8 mouse cellular contexts compared by ENCODE assay signal in genomic region chr7:110061752-110062273, GRCm38 (mm10). TPM values are rescaled to one million over a fixed set of nuclear protein-coding genes. Genes with fewer than 3 reads are reported as not detected.
DNase-seq lines count a peak whose midpoint lies in the region; ATAC-seq and TF ChIP-seq lines count a peak whose summit lies in the region.

No protein-coding gene starts in this region.

- H3K36me3 ChIP-seq in CH12.LX (replicated peaks in 1 of 2; ENCODE audit: control insufficient read depth in 1 of 2, insufficient read depth in 1 of 2, low read length in 1 of 2): peaks cover 2 to 35% of the 10 kb centered on the region in 2 experiments
- peaks cover 22% of the 10 kb centered on the region for H3K36me3 ChIP-seq in heart, embryonic 14.5 days (ENCODE audit: control insufficient read depth, insufficient read depth, low read length)
- H3K36me3 ChIP-seq in liver, embryonic 13.5 days: peaks cover 30% of the 10 kb centered on the region
- H3K36me3 ChIP-seq in stomach, embryonic 16.5 days (ENCODE audit: control insufficient read depth, insufficient read depth, low read length): peaks cover 7% of the 10 kb centered on the region

- peak overlapping the region; percentile 95 for H3K9ac ChIP-seq in CH12.LX (ENCODE audit: insufficient read depth, low read depth)
- peak overlapping the region; percentile 85 for H3K9ac ChIP-seq in heart, embryonic 14.5 days (ENCODE audit: low read length)
- peak overlapping the region; percentile 92 for H3K9ac ChIP-seq in liver, embryonic 13.5 days
- peak overlapping the region; percentile 92 for H3K9ac ChIP-seq in stomach, embryonic 16.5 days (ENCODE audit: low read length)

- in situ Hi-C loops in CH12.LX (cut with MboI; ENCODE audit: low pct_ligation_motif_present, low pct_unique_long_range_greater_than_20kb, low sequenced_read_pairs): no loop called here

- H3K79me2 ChIP-seq in CH12.LX (replicated peaks; ENCODE audit: control insufficient read depth, extremely low read depth, insufficient read depth, poor library complexity, severe bottlenecking): peaks cover 23% of the 10 kb centered on the region

- dilution Hi-C loops in CH12.LX (cut with MboI; ENCODE audit: extremely low pct_ligation_motif_present, extremely low pct_unique_long_range_greater_than_20kb, low sequenced_read_pairs): no loop called here

- peak overlapping the region; percentile 82 for H3K27ac ChIP-seq in CH12.LX (ENCODE audit: insufficient read depth, low read depth)
- H3K27ac ChIP-seq in heart, embryonic 14.5 days (replicated peaks in 1 of 2; ENCODE audit: control insufficient read depth in 1 of 2, insufficient read depth in 1 of 2, low read depth in 2 of 2, low read length in 2 of 2): peak overlapping the region; percentile 99 to 100
- H3K27ac ChIP-seq in liver, embryonic 13.5 days: peak overlapping the region; percentile 100
- H3K27ac ChIP-seq in stomach, embryonic 16.5 days (ENCODE audit: low read length): peak overlapping the region; percentile 100

- no peak for TF ChIP-seq EP300 in CH12.LX (IDR thresholded peaks at IDR 0.05; ENCODE audit: low read length)

- H3K4me3 ChIP-seq in CH12.LX (replicated peaks in 1 of 3; ENCODE audit: low read depth in 2 of 3, low read length in 2 of 3, poor library complexity in 1 of 3): peak overlapping the region; percentile 60 to 77 (median 65)
- H3K4me3 ChIP-seq in heart, embryonic 14.5 days (ENCODE audit: control insufficient read depth in 1 of 2, insufficient read depth in 1 of 2, low read depth in 1 of 2, low read length in 2 of 2): peak overlapping the region; percentile 51 to 72
- H3K4me3 ChIP-seq in liver, embryonic 13.5 days (replicated peaks): peak overlapping the region; percentile 77
- H3K4me3 ChIP-seq in stomach, embryonic 16.5 days (replicated peaks; ENCODE audit: low read length): peak overlapping the region; percentile 71

- no peak for DNase-seq in CH12.LX (ENCODE audit: extremely low read depth)
- peak; percentile 75 for DNase-seq in c-Kit-negative CD71-positive TER-119-positive erythroid progenitor cells, embryonic 14.5 days (ENCODE audit: low read depth, low spot score)
- peak; percentile 59 for DNase-seq in fibroblast of lung, adult 2 months (ENCODE audit: low read depth)
- DNase-seq in kidney, postnatal 14 days: peak; percentile 94
- DNase-seq in liver, embryonic 13.5 days: peak; percentile 83
- DNase-seq in natural killer cell, adult 2 months (ENCODE audit: low spot score in 2 of 2): peak; percentile 76 to 81

- TF ChIP-seq POLR2A in CH12.LX (IDR thresholded peaks at IDR 0.05; ENCODE audit: low read depth, low read length): peak; percentile 95

- no peaks in the 10 kb centered on the region for H3K9me3 ChIP-seq in CH12.LX (replicated peaks; ENCODE audit: low read length)
- H3K9me3 ChIP-seq in heart, embryonic 14.5 days (ENCODE audit: control insufficient read depth, low read length): no peaks in the 10 kb centered on the region
- no peaks in the 10 kb centered on the region for H3K9me3 ChIP-seq in liver, embryonic 13.5 days (replicated peaks)
- no peaks in the 10 kb centered on the region for H3K9me3 ChIP-seq in stomach, embryonic 16.5 days (replicated peaks; ENCODE audit: control insufficient read depth, low read length)

- peak overlapping the region; percentile 60; the same call in 1 of the 2 replicates for H3K4me2 ChIP-seq in CH12.LX (ENCODE audit: insufficient read depth, low read depth, poor library complexity, severe bottlenecking)
- H3K4me2 ChIP-seq in heart, embryonic 14.5 days (ENCODE audit: low read length): peak overlapping the region; percentile 66
- peak overlapping the region; percentile 71 for H3K4me2 ChIP-seq in liver, embryonic 13.5 days
- H3K4me2 ChIP-seq in stomach, embryonic 16.5 days (ENCODE audit: low read depth, low read length): peak overlapping the region; percentile 64

- peaks cover 3 to 29% of the 10 kb centered on the region in 2 experiments; a peak in 3 of 4 replicates for H3K4me1 ChIP-seq in CH12.LX (ENCODE audit: control insufficient read depth in 1 of 2, insufficient read depth in 2 of 2)
- peaks cover 0 to 9% of the 10 kb centered on the region in 2 experiments; a peak in 2 of 4 replicates for H3K4me1 ChIP-seq in heart, embryonic 14.5 days (ENCODE audit: control insufficient read depth in 2 of 2, insufficient read depth in 2 of 2, low read length in 2 of 2)
- peaks cover 46% of the 10 kb centered on the region for H3K4me1 ChIP-seq in liver, embryonic 13.5 days (replicated peaks)
- H3K4me1 ChIP-seq in stomach, embryonic 16.5 days (ENCODE audit: control insufficient read depth, insufficient read depth, low read length): peaks cover 9% of the 10 kb centered on the region

- no peaks in the 10 kb centered on the region for H3K27me3 ChIP-seq in CH12.LX (replicated peaks)
- H3K27me3 ChIP-seq in heart, embryonic 14.5 days (ENCODE audit: control insufficient read depth, insufficient read depth, low read length): no peaks in the 10 kb centered on the region
- H3K27me3 ChIP-seq in liver, embryonic 13.5 days: no peaks in the 10 kb centered on the region
- H3K27me3 ChIP-seq in stomach, embryonic 16.5 days (ENCODE audit: control insufficient read depth, insufficient read depth, low read length): no peaks in the 10 kb centered on the region

- no peak for TF ChIP-seq RAD21 in CH12.LX (IDR thresholded peaks at IDR 0.05; ENCODE audit: low read depth, low read length)

- peak; percentile 86 for ATAC-seq in heart, embryonic 14.5 days (ENCODE audit: insufficient number of reproducible peaks, insufficient read depth, low FRiP score, low read depth)
- ATAC-seq in liver, embryonic 13.5 days (ENCODE audit: low read depth): peak; percentile 84
- peak; percentile 85 for ATAC-seq in stomach, embryonic 16.5 days (ENCODE audit: insufficient read depth, low FRiP score)

- TF ChIP-seq CTCF in CH12.LX (conservative IDR thresholded peaks at IDR 0.05 in 1 of 2, IDR thresholded peaks at IDR 0.05 in 1 of 2; ENCODE audit: low read depth in 2 of 2, low read length in 2 of 2): no peak

- WGBS in heart, embryonic 14.5 days: 0% methylated on average over 40 of the region's 48 CpGs
- WGBS in liver, embryonic 13.5 days (ENCODE audit: insufficient replicate concordance): under 1% methylated on average over 47 of the region's 48 CpGs
- WGBS in stomach, embryonic 16.5 days: under 1% methylated on average over 47 of the region's 48 CpGs

TF ChIP-seq in CH12.LX, 34 proteins besides CTCF, POLR2A, EP300 and RAD21 (continues in another document):
- TF ChIP-seq MYC (IDR thresholded peaks at IDR 0.05; ENCODE audit: low read depth, low read length) (peak; percentile 51; the same call in 1 of the 2 replicates), TBP (conservative IDR thresholded peaks at IDR 0.05; ENCODE audit: low read depth, low read length) (peak; percentile 93), CHD1 (IDR thresholded peaks at IDR 0.05; ENCODE audit: low read depth, low read length) (0 out of 2 replicates have a peak, but pooled peaks have one; percentile 18), MXI1 (IDR thresholded peaks at IDR 0.05; ENCODE audit: low read depth, low read length) (peak; percentile 58; the same call in 1 of the 2 replicates), SMC3 (IDR thresholded peaks at IDR 0.05; ENCODE audit: low read depth, low read length) (no peak), MAZ (IDR thresholded peaks at IDR 0.05; ENCODE audit: low read depth, low read length) (peak; percentile 85; the same call in 1 of the 2 replicates), JUND (conservative IDR thresholded peaks at IDR 0.05; ENCODE audit: low read depth, low read length) (no peak), TCF12 (IDR thresholded peaks at IDR 0.05; ENCODE audit: low read depth, low read length) (peak; percentile 74), HCFC1 (IDR thresholded peaks at IDR 0.05; ENCODE audit: low read depth, low read length) (no peak), MEF2A (IDR thresholded peaks at IDR 0.05; ENCODE audit: borderline replicate concordance, low read depth, low read length) (peak; percentile 66), UBTF (IDR thresholded peaks at IDR 0.05; ENCODE audit: low read depth, low read length) (peak; percentile 94), ETS1 (conservative IDR thresholded peaks at IDR 0.05; ENCODE audit: low read depth, low read length) (no peak; the same call in none of the 2 replicates), ZMIZ1 (IDR thresholded peaks at IDR 0.05; ENCODE audit: low read depth, low read length) (peak; percentile 97), MAFK (IDR thresholded peaks at IDR 0.05; ENCODE audit: insufficient replicate concordance, low read length) (no peak; the same call in 1 of the 2 replicates), BHLHE40 (IDR thresholded peaks at IDR 0.05; ENCODE audit: low read depth, low read length) (no peak), RCOR1 (conservative IDR thresholded peaks at IDR 0.05; ENCODE audit: low read depth, low read length) (no peak), NELFE (IDR thresholded peaks at IDR 0.05; ENCODE audit: low read depth, low read length) (peak; percentile 96), ZNF384 (IDR thresholded peaks at IDR 0.05; ENCODE audit: low read depth, low read length) (no peak), IRF4 (IDR thresholded peaks at IDR 0.05; ENCODE audit: low read depth, low read length) (peak; percentile 31; the same call in 1 of the 2 replicates), POLR2AphosphoS2 (IDR thresholded peaks at IDR 0.05; ENCODE audit: low read depth, low read length) (no peak; the same call in 1 of the 2 replicates), ZKSCAN1 (IDR thresholded peaks at IDR 0.05; ENCODE audit: borderline replicate concordance, low read depth, low read length) (no peak), ZC3H11A (IDR thresholded peaks at IDR 0.05; ENCODE audit: low read depth, low read length) (no peak), JUN (IDR thresholded peaks at IDR 0.05; ENCODE audit: insufficient read depth, low read depth, low read length) (no peak)

RNA-seq across cellular contexts. Expression of gene Zfp143, which starts 0.8 kb away (rescaled TPM):
- total RNA-seq in CH12.LX (2012; rRNA removed) (17.0 and 18.4 TPM in 2 replicates), CH12.LX (2014; rRNA removed) (22.7 and 23.4 TPM in 2 replicates)
- polyA plus RNA-seq in CH12.LX (2012; ENCODE audit: insufficient read length, low read depth): 17.1 and 17.5 TPM in 2 replicates
- polyA plus RNA-seq in heart, embryonic 14.5 days (2014; fragmentation: Nextera tagmentation; extraction: Ambion mirVana): 14.3 and 15.9 TPM in 2 replicates
- polyA plus RNA-seq in liver, embryonic 13.5 days (2015; fragmentation: Nextera tagmentation; extraction: Ambion mirVana): 10.3 and 11.1 TPM in 2 replicates
- 15.0 and 15.9 TPM in 2 replicates for polyA plus RNA-seq in stomach, embryonic 16.5 days (2015; fragmentation: Nextera tagmentation; extraction: Ambion mirVana)

RNA-seq across cellular contexts. Expression of gene Ipo7, which starts 43.7 kb away (rescaled TPM):
- total RNA-seq in CH12.LX (2012; rRNA removed) (126 and 137 TPM in 2 replicates), CH12.LX (2014; rRNA removed) (181 and 198 TPM in 2 replicates)
- 183 and 189 TPM in 2 replicates for polyA plus RNA-seq in CH12.LX (2012; ENCODE audit: insufficient read length, low read depth)
- polyA plus RNA-seq in heart, embryonic 14.5 days (2014; fragmentation: Nextera tagmentation; extraction: Ambion mirVana): 14.6 and 16.3 TPM in 2 replicates
- 25.0 and 33.9 TPM in 2 replicates for polyA plus RNA-seq in liver, embryonic 13.5 days (2015; fragmentation: Nextera tagmentation; extraction: Ambion mirVana)
- 49.4 and 49.5 TPM in 2 replicates for polyA plus RNA-seq in stomach, embryonic 16.5 days (2015; fragmentation: Nextera tagmentation; extraction: Ambion mirVana)
